Mouse (Mus musculus) kidney, adult 18-20 months (tissue): ENCODE results near the gene Rab40c.
A peak's percentile ranks its signal among the peaks of the same experiment; 100 is the strongest.

Experiments
- DNase-seq: peaks from one replicate; pipeline ENCODE4 v3.0.0; 2021

Gene Rab40c

DNA sequence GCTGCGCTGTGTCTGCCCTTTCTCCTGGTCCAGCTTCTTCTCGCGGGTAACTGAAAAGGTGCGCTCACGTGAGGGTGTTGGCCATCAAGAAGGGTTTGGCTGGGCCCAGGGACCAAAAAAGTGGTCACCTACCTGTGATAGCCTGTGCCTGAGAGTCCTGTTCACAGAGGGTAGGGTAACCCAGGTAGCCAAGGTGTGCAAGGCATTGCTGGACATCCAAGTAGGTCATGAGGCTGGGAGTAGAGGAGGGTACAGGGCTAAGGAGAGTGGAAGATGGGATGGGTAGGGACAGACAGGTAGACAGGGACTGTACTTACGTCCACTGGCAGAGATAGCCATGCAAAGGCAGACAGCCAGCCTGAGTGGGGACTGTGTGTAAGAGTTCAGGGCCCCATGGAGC lies 79.0 kb downstream of the Rab40c start:
- no peak for DNase-seq

DNA sequence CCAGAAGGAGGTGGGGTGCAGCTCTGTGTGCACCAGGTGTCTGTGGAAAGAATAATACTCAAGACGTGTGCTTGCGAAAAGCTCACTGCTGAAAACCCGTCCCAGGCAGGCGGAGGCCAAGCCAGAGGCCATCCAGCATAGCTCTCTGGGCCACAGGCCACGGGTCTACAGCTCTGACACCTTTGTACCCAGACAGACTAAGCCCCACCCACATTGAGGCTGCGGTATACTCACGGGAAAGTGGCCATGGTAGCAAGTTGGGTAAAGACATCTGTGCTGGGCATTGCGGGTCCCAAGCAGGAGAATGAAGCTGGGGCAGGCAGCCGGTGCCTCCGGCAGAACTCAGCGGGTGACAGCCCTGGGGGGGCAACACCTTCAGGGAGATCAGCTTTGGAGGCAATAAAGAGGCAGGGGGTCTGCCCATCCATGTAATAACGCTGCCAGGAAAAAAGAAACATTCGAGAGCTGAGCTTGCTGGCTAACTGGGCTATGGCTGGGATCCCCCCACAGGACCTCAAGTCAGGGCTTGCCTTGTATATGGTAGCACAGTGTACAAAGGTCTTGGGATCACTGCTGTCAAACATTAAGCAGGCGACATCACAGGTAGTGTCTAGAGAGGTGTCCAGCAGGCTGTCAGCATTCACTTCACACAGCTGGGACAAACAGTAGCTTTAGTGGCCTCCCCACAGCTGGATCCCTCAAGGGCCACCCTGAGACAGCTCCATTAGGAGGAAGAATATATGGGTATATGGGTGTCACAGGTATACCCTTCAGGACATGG lies 79.9 kb downstream of the Rab40c start:
- peak; percentile 59 for DNase-seq

DNA sequence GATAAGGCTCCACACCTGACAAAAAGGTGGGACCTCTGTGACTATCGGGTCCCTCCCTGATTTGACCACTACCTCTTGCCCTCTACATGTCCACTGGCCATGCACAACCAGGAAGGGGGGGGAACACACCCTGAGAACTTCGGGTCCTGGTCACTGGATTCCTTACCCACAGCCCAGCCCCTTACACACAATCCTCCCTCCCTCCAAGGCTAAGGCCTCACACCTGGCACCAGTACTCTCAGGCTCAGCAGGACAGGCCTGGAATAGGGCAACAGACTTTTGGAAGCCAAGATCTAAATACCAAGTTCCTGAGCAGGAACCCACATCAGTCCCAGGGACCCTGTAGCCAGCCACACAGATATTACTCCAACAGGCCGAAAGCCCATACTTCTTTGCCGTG lies 80.6 kb downstream of the Rab40c start:
- DNase-seq = no peak

DNA sequence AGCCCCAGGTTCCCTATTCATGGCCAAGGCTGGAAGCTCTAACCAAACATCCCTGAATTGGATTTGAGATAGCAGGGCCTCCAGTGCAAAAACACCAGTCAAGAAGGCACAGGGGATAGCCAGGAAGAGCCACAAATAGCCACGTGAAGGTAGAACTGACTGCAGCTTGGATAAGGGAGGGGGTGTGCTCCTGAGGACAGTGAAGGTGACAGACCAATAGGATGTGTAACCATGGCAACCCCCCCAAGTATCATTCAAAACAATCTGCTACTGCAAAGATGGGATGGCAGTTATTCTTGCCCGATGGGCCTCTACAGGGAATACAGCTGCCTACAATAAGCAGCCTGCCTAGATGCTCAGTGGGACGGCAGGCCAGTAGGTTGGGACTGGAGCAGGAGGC lies 82.0 kb downstream of the Rab40c start:
- DNase-seq = no peak

DNA sequence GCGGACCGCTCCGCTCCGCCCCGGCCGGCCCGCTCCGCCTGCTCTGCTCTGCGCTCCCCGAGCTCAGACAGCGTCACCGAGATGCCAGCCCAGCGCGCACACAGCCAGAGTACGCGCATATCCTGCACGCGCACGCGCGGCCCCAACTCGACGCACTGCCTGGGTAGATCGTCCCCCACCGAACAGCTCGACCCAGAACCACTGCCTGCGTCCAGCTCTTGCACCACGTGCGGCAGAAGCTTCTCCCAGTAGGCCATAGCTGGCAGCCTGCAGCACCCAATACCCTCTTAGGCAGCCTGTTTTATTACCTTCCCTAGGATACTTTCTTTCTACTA lies 82.5 kb downstream of the Rab40c start, which contains the start of gene Rhbdl1:
TSS of gene Rhbdl1 (minus strand) at position 220 of the 335 bp plus-strand sequence.
- DNase-seq = peak; percentile 74

DNA sequence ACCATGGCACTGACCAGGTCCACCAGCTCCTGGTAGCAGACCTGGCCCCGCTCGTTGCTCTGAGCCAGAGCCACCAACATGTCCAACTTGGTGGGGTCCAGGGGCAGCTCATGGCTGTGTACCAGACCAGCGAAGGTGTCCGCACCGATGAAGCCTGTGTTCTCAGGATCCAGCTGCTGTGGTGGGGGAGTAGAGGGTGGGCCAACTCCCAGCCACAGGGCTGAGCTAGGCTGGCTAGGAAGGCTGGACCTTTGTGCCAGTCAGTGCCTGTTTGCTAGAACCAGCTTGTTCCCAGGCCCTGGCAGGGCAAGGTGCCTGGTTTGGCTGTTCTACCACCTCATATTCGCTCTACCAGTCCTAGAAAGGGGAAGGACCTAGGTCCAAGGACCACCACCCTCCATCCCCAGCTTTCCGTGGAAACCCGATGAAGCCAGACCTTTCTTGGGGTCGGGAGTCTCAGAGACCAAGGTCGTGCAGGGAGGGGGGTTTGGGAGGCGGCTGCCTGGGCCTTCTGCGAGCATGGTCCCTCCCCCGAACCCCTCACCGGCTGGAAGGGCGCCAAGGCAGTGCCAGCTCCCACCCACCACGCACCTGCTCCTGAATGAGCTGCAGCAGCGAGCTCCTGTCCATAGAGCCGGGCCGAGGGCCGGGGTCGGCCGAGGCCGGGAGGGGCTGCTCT lies 83.0 kb downstream of the Rab40c start:
- DNase-seq = peak; percentile 61

DNA sequence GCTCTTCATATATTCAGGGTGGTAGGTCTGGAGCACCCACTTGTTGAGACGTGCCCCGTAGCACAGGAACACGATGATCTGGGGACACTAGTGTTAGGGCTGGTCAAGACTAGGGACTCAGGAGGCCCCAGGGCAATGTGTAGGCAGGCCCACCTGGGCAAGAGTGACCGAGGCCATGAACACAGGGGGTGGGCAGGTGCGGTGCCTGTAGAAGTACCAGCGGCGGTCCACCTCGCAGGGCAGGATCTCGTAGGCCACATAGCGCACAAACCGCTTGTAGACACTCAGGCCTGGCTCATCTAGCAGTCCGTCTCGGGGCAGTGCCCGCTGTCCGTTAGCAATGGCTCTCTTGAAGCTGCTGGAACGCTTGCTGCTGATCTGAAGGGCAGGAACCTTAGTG lies 83.7 kb downstream of the Rab40c start:
- peak; percentile 40 for DNase-seq

DNA sequence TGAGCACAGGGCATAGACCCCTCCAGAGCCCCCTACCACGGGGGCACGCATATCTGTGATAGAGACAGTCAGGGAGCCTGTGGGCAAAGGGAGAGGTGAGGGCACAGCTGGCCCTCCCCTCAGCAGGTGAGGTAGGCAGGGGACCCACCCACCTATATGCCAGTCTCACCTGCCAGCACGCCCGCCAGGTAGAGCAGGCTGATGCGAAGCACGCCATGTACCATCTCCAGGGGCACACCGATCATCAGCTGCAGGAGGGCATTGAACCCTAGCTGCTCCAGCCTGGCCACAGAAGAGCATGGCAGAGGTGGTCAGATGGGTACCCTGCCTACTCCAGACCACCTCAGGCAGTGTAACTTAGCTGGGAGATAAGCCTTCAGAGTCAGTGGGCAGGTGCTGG lies 84.2 kb downstream of the Rab40c start:
- DNase-seq = no peak

DNA sequence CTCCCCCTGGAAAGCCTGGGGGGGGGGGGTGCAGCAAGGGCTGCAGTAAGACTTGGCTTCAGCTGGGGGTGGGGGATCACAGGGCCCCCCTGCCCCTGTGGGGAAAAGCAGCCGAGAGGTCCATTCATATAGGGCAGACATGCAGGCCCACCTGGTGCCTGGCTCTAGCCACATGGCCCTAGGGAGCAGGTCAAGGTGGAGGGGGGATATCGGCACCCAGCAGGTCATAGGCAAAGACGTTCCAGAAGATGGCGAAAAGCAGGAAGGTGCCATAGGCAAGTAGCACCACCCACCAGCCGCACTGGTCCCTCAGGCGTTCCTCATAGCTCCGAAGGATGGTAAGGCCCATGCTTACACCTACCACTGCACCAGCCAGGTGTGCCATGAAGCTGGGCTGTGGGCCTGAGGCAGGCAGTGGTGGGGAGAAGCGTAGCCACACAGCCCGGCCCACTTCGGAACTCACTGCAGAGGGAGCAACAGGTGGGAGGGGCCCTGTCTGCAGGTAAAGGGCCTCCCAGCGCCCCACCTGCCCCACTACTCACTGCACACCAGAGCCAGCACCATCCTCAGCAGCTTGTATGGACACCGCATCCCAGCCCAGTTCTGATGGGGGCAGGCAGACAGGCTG lies 84.8 kb downstream of the Rab40c start:
- DNase-seq = no peak

DNA sequence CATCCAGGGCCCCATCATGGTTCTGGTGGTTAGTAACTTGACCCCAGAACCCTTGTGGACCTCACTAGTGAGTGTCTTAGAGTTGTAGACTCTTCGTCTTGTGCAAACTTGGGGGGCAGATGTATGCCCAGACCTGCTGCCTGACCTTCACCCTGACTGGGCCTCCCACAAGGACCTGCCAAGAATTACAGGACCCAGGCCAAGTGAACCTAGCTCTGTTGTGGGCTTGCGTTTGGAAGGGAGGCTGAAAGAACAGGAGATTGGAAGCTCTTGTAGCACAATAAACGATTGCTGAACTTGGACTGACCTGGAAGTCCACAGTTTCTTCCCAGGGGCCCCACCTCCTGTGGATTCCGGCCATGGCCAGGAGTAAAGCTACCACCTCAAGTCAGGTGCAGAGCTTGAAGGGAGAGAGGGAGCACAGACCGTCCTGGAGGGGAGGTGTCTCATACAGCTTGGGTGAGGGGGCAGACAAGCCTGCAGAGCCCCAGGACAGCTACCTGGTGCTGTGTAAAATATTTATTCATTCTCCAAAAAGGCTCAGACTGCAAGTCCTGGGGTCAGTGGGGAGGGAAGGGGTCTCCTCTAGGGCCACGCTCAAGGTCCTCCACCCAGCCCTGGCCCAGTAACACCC lies 85.4 kb downstream of the Rab40c start:
- DNase-seq = peak; percentile 75

DNA sequence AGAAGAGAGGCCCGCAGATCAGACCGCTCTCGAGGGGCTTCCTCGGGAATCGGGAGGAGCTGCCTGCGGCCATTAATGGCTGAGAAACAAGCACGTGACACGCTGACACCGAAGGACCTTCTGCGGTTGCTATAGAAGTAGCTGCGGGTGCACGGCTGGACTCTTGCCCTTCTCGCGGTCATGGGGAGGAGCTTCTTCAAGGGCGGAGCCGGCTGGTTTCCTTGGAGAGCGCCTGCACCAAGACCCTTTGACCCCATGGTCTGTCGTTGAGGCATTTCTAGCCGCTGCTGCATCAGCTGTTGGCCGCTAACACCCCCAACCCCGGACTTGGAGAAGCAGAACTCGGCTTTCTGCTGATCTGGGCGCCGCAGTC lies 86.2 kb downstream of the Rab40c start, which contains the start of gene Stub1:
TSS of gene Stub1 (minus strand) at position 114 of the 373 bp plus-strand sequence.
- peak; percentile 97 for DNase-seq

DNA sequence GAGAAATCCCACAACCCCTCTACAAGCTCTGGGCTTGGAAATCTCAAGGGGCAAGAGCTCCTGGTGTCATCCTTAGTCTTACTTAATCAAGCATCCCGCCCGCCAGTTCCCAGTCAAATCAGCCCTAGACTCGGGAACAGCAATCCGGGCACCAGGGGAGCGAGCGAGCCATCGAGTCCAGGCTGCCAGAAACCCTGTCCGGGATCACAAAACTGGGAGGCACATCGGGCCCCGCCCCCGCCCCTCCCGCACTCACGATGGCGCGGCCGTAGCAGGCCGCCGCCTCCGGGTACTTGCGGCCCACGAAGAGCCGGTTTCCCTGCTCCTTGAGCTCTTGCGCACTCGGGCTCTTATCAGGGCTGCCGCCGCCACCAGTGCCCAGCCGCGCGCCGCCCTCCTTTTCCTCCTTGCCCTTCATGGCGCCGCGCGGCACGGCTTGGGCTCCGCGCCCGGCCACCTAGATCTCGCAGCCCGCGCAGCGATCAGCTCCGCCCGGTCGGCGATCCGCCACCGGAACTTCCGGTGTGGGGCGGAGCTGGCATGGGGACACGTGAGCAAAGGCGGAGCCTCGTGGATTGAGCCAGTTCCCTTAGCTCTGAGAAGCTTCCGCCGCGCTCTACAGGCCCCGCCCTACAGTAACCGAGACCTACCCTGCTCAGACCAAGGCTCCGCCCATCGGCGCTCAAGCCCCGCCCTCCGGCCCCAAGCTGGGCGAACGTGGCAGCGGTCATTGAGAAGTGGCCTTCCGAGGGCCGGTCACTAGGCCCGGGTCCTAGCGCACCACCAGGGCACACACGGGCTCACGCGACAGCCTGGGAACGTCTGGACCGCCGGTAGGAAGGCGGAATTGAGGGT lies 86.9 kb downstream of the Rab40c start:
- peak; percentile 100 for DNase-seq
